Mouse (Mus musculus) heart, embryonic 15.5 days (tissue): Measurements from ENCODE around the gene Spsb3. TPM values are rescaled to one million over a fixed set of nuclear protein-coding genes. Genes with fewer than 3 reads are reported as not detected.

ENCODE experiments used
- ATAC-seq: fragments of 200-750 bp; cut with Nextera tagmentation; replicated peaks from 2 replicates; pipeline ENCODE4 v1.8.0; 2017; ENCODE audit warnings: low read depth, moderate TSS enrichment; ENCODE audit not compliant: insufficient number of reproducible peaks, insufficient read depth, low FRiP score
- H3K27ac ChIP-seq: fragments of 300-500 bp; sonication (generic); 2 replicates; pipeline ENCODE4 v1.5.1; 2015; ENCODE audit warnings: mild to moderate bottlenecking, inconsistent platforms
- H3K27me3 ChIP-seq: fragments of 300-500 bp; sonication (generic); 2 replicates; pipeline ENCODE4 v1.6.1; 2015; ENCODE audit warnings: inconsistent platforms
- H3K36me3 ChIP-seq: fragments of 300-500 bp; sonication (generic); 2 replicates; pipeline ENCODE4 v1.6.1; 2015; ENCODE audit warnings: mild to moderate bottlenecking, inconsistent platforms
- H3K4me1 ChIP-seq: fragments of 300-500 bp; sonication (generic); replicated peaks from 2 replicates; pipeline ENCODE4 v1.6.1; 2015; ENCODE audit warnings: inconsistent platforms
- H3K4me2 ChIP-seq: fragments of 300-500 bp; sonication (generic); 2 replicates; pipeline ENCODE4 v1.6.1; 2015; ENCODE audit warnings: inconsistent platforms, mild to moderate bottlenecking, moderate library complexity
- H3K4me3 ChIP-seq: fragments of 300-500 bp; sonication (generic); 2 replicates; pipeline ENCODE4 v1.5.1; 2015; ENCODE audit warnings: mild to moderate bottlenecking, inconsistent platforms
- H3K9ac ChIP-seq: fragments of 300-500 bp; sonication (generic); 2 replicates; pipeline ENCODE4 v1.6.1; 2015; ENCODE audit warnings: mild to moderate bottlenecking, inconsistent platforms
- H3K9me3 ChIP-seq: fragments of 300-500 bp; sonication (generic); replicated peaks from 2 replicates; pipeline ENCODE4 v1.6.1; 2016; ENCODE audit warnings: inconsistent platforms
- WGBS: fragments of 180-500 bp; shearing (Covaris S2); methylation state at CpG from one replicate; pipeline ENCODE4 v1.1.7; 2015; ENCODE audit warnings: mixed read lengths; 5-methylcytosine and 5-hydroxymethylcytosine counted together
- polyA plus RNA-seq: library from polyadenylated mRNA; unstranded; fragments of >200 nt; fragmentation: Nextera tagmentation; extraction: Ambion mirVana; gene quantifications from 2 replicates; pipeline ENCODE4 v1.2.1, GENCODE M21; 2015

Spsb3 gene
- polyA plus RNA-seq, 1 experiment from 2014 or later = 22.7 TPM

GRCm38 (mm10) chr17:24933163-24933562 lies 46.7 kb downstream of the Spsb3 start:
- WGBS = 75% methylated on average over 4 of the region's 4 CpGs
- H3K4me3 ChIP-seq = no peak overlapping the region

DNA sequence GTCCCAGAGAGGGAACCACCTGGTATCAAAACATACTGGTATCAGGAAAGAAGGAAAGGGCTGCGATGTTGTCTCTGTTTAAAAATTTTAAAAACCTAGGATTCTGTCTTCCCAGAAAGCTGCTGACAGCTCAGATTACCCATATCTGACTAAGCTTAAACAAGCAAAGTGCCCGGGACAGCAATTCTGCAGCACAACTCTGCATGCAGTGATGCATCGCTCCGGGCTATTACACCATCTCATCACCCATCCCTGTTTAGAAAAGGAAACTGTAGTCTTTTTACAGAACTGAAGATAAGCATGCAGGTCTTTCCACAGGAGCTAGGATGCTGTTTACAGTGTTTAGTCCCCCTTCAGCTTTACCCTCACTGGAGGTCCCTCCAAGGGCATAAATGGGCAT lies 48.5 kb downstream of the Spsb3 start:
- Histone ChIP-seq H3K36me3 (no peaks in the 10 kb centered on the region), H3K27me3 (no peaks in the 10 kb centered on the region), H3K4me1 (peaks cover 29% of the 10 kb centered on the region), H3K27ac (no peak overlapping the region), H3K4me3 (peak overlapping the region; percentile 99), H3K4me2 (peak overlapping the region; percentile 87), H3K9me3 (no peaks in the 10 kb centered on the region), H3K9ac (peak overlapping the region; percentile 92)
- no peak for ATAC-seq
- 39% methylated on average over 4 of the region's 4 CpGs for WGBS

More at GRCm38 (mm10) chr17:24933163-24933562, 46.7 kb downstream of the Spsb3 start:
- Histone ChIP-seq H3K27me3 (no peaks in the 10 kb centered on the region), H3K4me2 (no peak overlapping the region), H3K4me1 (peaks cover 29% of the 10 kb centered on the region), H3K36me3 (no peaks in the 10 kb centered on the region), H3K27ac (no peak overlapping the region), H3K9ac (no peak overlapping the region), H3K9me3 (no peaks in the 10 kb centered on the region)
- no peak for ATAC-seq

- ATAC-seq = no peak
- Histone ChIP-seq H3K4me3 (peak overlapping the region; percentile 99), H3K27ac (peak overlapping the region; percentile 87; the same call in 1 of the 2 replicates), H3K9ac (peak overlapping the region; percentile 92; the same call in 1 of the 2 replicates), H3K4me2 (peak overlapping the region; percentile 87), H3K4me1 (peaks cover 29% of the 10 kb centered on the region), H3K9me3 (no peaks in the 10 kb centered on the region), H3K36me3 (no peaks in the 10 kb centered on the region), H3K27me3 (no peaks in the 10 kb centered on the region)
Measured at GRCm38 (mm10) chr17:24935666-24936065, 49.2 kb downstream of the Spsb3 start.

- Histone ChIP-seq H3K4me2 (peak within 1 kb of the TSS; percentile 87), H3K4me1 (peaks cover 29% of the 10 kb centered on the region), H3K9ac (peak within 1 kb of the TSS; percentile 92), H3K4me3 (peak within 1 kb of the TSS; percentile 99), H3K36me3 (peaks cover under 1% of the 10 kb centered on the region; the same call in 1 of the 2 replicates), H3K9me3 (no peaks in the 10 kb centered on the region), H3K27me3 (no peaks in the 10 kb centered on the region), H3K27ac (peak within 1 kb of the TSS; percentile 87)
- peak; percentile 94 for ATAC-seq
- under 1% methylated on average over 78 of the region's 78 CpGs for WGBS
Measured at GRCm38 (mm10) chr17:24936259-24937237, 50.1 kb downstream of the Spsb3 start, which contains the start of gene Mapk8ip3. Mapk8ip3 (minus strand) TSS chr17:24936977.

GRCm38 (mm10) chr17:24937266-24937665 lies 50.8 kb downstream of the Spsb3 start:
- ATAC-seq = no peak
- peaks cover 29% of the 10 kb centered on the region for H3K4me1 ChIP-seq
- peak overlapping the region; percentile 99 for H3K4me3 ChIP-seq
- H3K9ac ChIP-seq = peak overlapping the region; percentile 92
- 46% methylated on average over 6 of the region's 6 CpGs for WGBS
- H3K36me3 ChIP-seq = peaks cover 3% of the 10 kb centered on the region; the same call in 1 of the 2 replicates
- peak overlapping the region; percentile 87 for H3K4me2 ChIP-seq
- peak overlapping the region; percentile 87 for H3K27ac ChIP-seq
- no peaks in the 10 kb centered on the region for H3K27me3 ChIP-seq
- H3K9me3 ChIP-seq = no peaks in the 10 kb centered on the region

Other genes with a start within 250 kb of the Spsb3 start
- 55.5 and 61.4 TPM in 2 replicates for gene Slc9a3r2, start 236.3 kb upstream of the Spsb3 start, polyA plus RNA-seq
- gene Npw, start 228.2 kb upstream of the Spsb3 start, polyA plus RNA-seq = 0.26 TPM in 1 of 2 replicates, not detected in the other
- gene Zfp598, start 217.0 kb upstream of the Spsb3 start, polyA plus RNA-seq = 12.5 and 18.1 TPM in 2 replicates
- 0.44 and 3.0 TPM in 2 replicates for gene Syngr3, start 196.7 kb upstream of the Spsb3 start, polyA plus RNA-seq
- 26.3 and 26.8 TPM in 2 replicates for gene Gfer, start 190.5 kb upstream of the Spsb3 start, polyA plus RNA-seq
- gene Noxo1, start 190.4 kb upstream of the Spsb3 start, polyA plus RNA-seq = 0.94 and 1.3 TPM in 2 replicates
- 34.4 and 50.9 TPM in 2 replicates for gene Tbl3, start 179.0 kb upstream of the Spsb3 start, polyA plus RNA-seq
- gene Rnf151, start 168.6 kb upstream of the Spsb3 start, polyA plus RNA-seq = 0.13 TPM in 1 of 2 replicates, not detected in the other
- 770 and 917 TPM in 2 replicates for gene Rps2, start 168.5 kb upstream of the Spsb3 start, polyA plus RNA-seq
- 410 and 528 TPM in 2 replicates for gene Ndufb10, start 162.2 kb upstream of the Spsb3 start, polyA plus RNA-seq
- gene Rpl3l, start 158.8 kb upstream of the Spsb3 start, polyA plus RNA-seq = 1.4 and 1.6 TPM in 2 replicates
- 21.4 and 25.6 TPM in 2 replicates for gene Msrb1, start 150.0 kb upstream of the Spsb3 start, polyA plus RNA-seq
- gene Hs3st6, start 133.7 kb upstream of the Spsb3 start, polyA plus RNA-seq = 0.33 and 0.37 TPM in 2 replicates
- not detected in 2 replicates for gene Meiob, start 82.4 kb upstream of the Spsb3 start, polyA plus RNA-seq
- gene Hagh, start 46.5 kb upstream of the Spsb3 start, polyA plus RNA-seq = 56.7 TPM in 2 replicates
- 39.8 and 49.1 TPM in 2 replicates for gene Fahd1, start 36.3 kb upstream of the Spsb3 start, polyA plus RNA-seq
- 0.19 and 0.23 TPM in 2 replicates for gene Igfals, start 20.6 kb upstream of the Spsb3 start, polyA plus RNA-seq
- gene Nubp2, start 294 bp upstream of the Spsb3 start, polyA plus RNA-seq = 28.6 and 42.8 TPM in 2 replicates
- 16.6 and 21.3 TPM in 2 replicates for gene Eme2, start 8.4 kb downstream of the Spsb3 start, polyA plus RNA-seq
- gene Mrps34, start 8.5 kb downstream of the Spsb3 start, polyA plus RNA-seq = 74.7 and 78.0 TPM in 2 replicates
- 32.2 and 36.5 TPM in 2 replicates for gene Nme3, start 9.9 kb downstream of the Spsb3 start, polyA plus RNA-seq
- gene Mapk8ip3, start 50.3 kb downstream of the Spsb3 start, polyA plus RNA-seq = 23.2 and 28.2 TPM in 2 replicates
- gene Jpt2, start 74.0 kb downstream of the Spsb3 start, polyA plus RNA-seq = 73.4 and 100 TPM in 2 replicates
- 4.1 and 6.3 TPM in 2 replicates for gene Cramp1l, start 129.1 kb downstream of the Spsb3 start, polyA plus RNA-seq
- 8.9 and 13.3 TPM in 2 replicates for gene Ift140, start 129.4 kb downstream of the Spsb3 start, polyA plus RNA-seq
- 23.1 and 24.8 TPM in 2 replicates for gene Tmem204, start 196.9 kb downstream of the Spsb3 start, polyA plus RNA-seq
- gene Telo2, start 229.3 kb downstream of the Spsb3 start, polyA plus RNA-seq = 22.9 and 33.6 TPM in 2 replicates
- 0.16 and 0.30 TPM in 2 replicates for gene Ptx4, start 234.1 kb downstream of the Spsb3 start, polyA plus RNA-seq
- 14.8 and 18.3 TPM in 2 replicates for gene Clcn7, start 246.7 kb downstream of the Spsb3 start, polyA plus RNA-seq